ENCODE assay signal across 8 mouse cellular contexts in the genomic region with DNA sequence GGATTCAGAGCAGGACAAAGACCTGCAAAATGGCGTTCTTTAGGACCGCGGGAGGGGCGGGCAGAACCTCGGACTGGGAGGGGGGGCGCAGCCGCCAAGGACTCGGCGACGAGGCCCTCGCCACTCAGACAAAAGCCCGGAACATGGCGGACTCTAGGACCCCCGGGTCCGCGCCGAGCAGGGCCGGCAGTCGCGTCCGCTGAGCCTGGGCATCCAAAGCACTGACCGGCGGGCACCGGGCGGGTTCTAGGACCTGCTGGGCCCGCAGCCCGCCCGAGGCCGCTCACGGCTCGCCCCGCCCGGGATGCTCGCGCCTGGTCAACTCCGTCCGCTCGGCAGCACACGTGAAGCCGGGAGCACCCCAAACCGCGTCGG. TPM values are rescaled to one million over a fixed set of nuclear protein-coding genes. Genes with fewer than 3 reads are reported as not detected.
DNase-seq lines count a peak whose midpoint lies in the region; ATAC-seq lines count a peak whose summit lies in the region.

No protein-coding gene starts in this region.

- H3K4me1 ChIP-seq in intestine, embryonic 14.5 days (replicated peaks; ENCODE audit: control insufficient read depth, insufficient read depth, low read length), result peaks cover 18% of the 10 kb centered on the region

- H3K9me3 ChIP-seq in intestine, embryonic 14.5 days (ENCODE audit: control insufficient read depth, low read length), result no peaks in the 10 kb centered on the region

- peaks cover 38% of the 10 kb centered on the region for H3K36me3 ChIP-seq in intestine, embryonic 14.5 days (ENCODE audit: control insufficient read depth, insufficient read depth, low read length)

- under 1% methylated on average over 40 of the region's 43 CpGs for WGBS in intestine, embryonic 14.5 days

- H3K9ac ChIP-seq in intestine, embryonic 14.5 days (ENCODE audit: low read length), result peak overlapping the region; percentile 98

- H3K27ac ChIP-seq in intestine, embryonic 14.5 days (ENCODE audit: low read depth), result peak overlapping the region; percentile 99

- ATAC-seq in intestine, embryonic 14.5 days (replicated peaks; ENCODE audit: low FRiP score, low TSS enrichment, low read depth), result peak; percentile 93
- ATAC-seq in megakaryocyte-erythroid progenitor cell, adult 5-6 weeks (replicated peaks; ENCODE audit: low FRiP score, low TSS enrichment, poor library complexity, severe bottlenecking), result peak; percentile 56

- peak overlapping the region; percentile 96 for H3K4me3 ChIP-seq in intestine, embryonic 14.5 days (ENCODE audit: low read depth, low read length)

- peak overlapping the region; percentile 79 for H3K4me2 ChIP-seq in intestine, embryonic 14.5 days (ENCODE audit: low read length)

- intact Hi-C loops in left cerebral cortex, postnatal 14 days (cut with DNase I), result no loop called here

- no peaks in the 10 kb centered on the region for H3K27me3 ChIP-seq in intestine, embryonic 14.5 days (replicated peaks; ENCODE audit: control insufficient read depth, insufficient read depth, low read length)

- DNase-seq in adrenal gland, adult 2 months, result peak; percentile 95
- DNase-seq in embryo, embryonic 11 days, result peak; percentile 99
- peak; percentile 94 for DNase-seq in gastrocnemius, postnatal 25 days
- peak; percentile 95 for DNase-seq in intestine, embryonic 14.5 days (ENCODE audit: low spot score)
- peak; percentile 93 to 94 for DNase-seq in left cerebral cortex, postnatal 14 days (ENCODE audit: low spot score in 2 of 2)
- DNase-seq in right cerebral cortex, postnatal 14 days, result peak; percentile 91
- peak; percentile 80 for DNase-seq in urinary bladder, postnatal 25 days (ENCODE audit: low spot score)

RNA-seq across cellular contexts. Expression of gene Zfp646, which starts 0.4 kb away (rescaled TPM):
- 10 to 100 TPM; 28.9 to 33.1 TPM for total RNA-seq in adrenal gland, adult 2 months (2021)
- 14.1 and 15.9 TPM in 2 replicates for polyA plus RNA-seq in adrenal gland, adult 2 months (2012; rRNA removed)
- total RNA-seq in gastrocnemius, postnatal 25 days (2021), result 10 to 100 TPM; 11.3 to 11.8 TPM
- polyA plus RNA-seq in intestine, embryonic 14.5 days (2014; fragmentation: Nextera tagmentation; extraction: Ambion mirVana), result 15.0 and 16.3 TPM in 2 replicates
- 10 to 100 TPM; 25.0 to 25.6 TPM for total RNA-seq in left cerebral cortex, postnatal 14 days (2021)
- 32.4 and 38.3 TPM in 2 replicates for total RNA-seq in megakaryocyte-erythroid progenitor cell, adult 5-6 weeks (2014; fragmentation: Nextera tagmentation)
- 36.9 and 43.3 TPM in 2 replicates for total RNA-seq in megakaryocyte-erythroid progenitor cell, adult 5-6 weeks (2017)

RNA-seq across cellular contexts. Expression of gene Zfp668, which starts 1.0 kb away (rescaled TPM):
- total RNA-seq in adrenal gland, adult 2 months (2021), result 1 to 10 TPM; 7.2 to 9.7 TPM
- polyA plus RNA-seq in adrenal gland, adult 2 months (2012; rRNA removed), result 8.1 and 10.3 TPM in 2 replicates
- total RNA-seq in gastrocnemius, postnatal 25 days (2021), result 1 to 10 TPM; 2.8 to 4.5 TPM
- 15.7 and 17.2 TPM in 2 replicates for polyA plus RNA-seq in intestine, embryonic 14.5 days (2014; fragmentation: Nextera tagmentation; extraction: Ambion mirVana)
- total RNA-seq in left cerebral cortex, postnatal 14 days (2021), result 10 to 100 TPM; 22.0 to 22.6 TPM
- total RNA-seq in megakaryocyte-erythroid progenitor cell, adult 5-6 weeks (2014; fragmentation: Nextera tagmentation), result 9.3 and 12.8 TPM in 2 replicates
- 2.3 and 2.8 TPM in 2 replicates for total RNA-seq in megakaryocyte-erythroid progenitor cell, adult 5-6 weeks (2017)

RNA-seq across cellular contexts. Expression of gene Prss53, which starts 15.2 kb away (rescaled TPM):
- total RNA-seq in adrenal gland, adult 2 months (2021), result 1 to 10 TPM; 1.0 to 1.2 TPM
- 3.0 and 4.5 TPM in 2 replicates for polyA plus RNA-seq in adrenal gland, adult 2 months (2012; rRNA removed)
- total RNA-seq in gastrocnemius, postnatal 25 days (2021), result 1 to 10 TPM; 1.5 to 1.6 TPM
- polyA plus RNA-seq in intestine, embryonic 14.5 days (2014; fragmentation: Nextera tagmentation; extraction: Ambion mirVana), result 0.63 and 0.64 TPM in 2 replicates
- 1 to 10 TPM; 1.3 TPM for total RNA-seq in left cerebral cortex, postnatal 14 days (2021)
- total RNA-seq in megakaryocyte-erythroid progenitor cell, adult 5-6 weeks (2014; fragmentation: Nextera tagmentation), result 0.81 TPM in 1 of 2 replicates, not detected in the other
- not detected in 2 replicates for total RNA-seq in megakaryocyte-erythroid progenitor cell, adult 5-6 weeks (2017)

RNA-seq across cellular contexts. Expression of gene Gm21974, which starts 19.6 kb away (rescaled TPM):
- not detected for total RNA-seq in adrenal gland, adult 2 months (2021)
- not detected in 2 replicates for polyA plus RNA-seq in adrenal gland, adult 2 months (2012; rRNA removed)
- not detected for total RNA-seq in gastrocnemius, postnatal 25 days (2021)
- polyA plus RNA-seq in intestine, embryonic 14.5 days (2014; fragmentation: Nextera tagmentation; extraction: Ambion mirVana), result not detected in 2 replicates
- total RNA-seq in left cerebral cortex, postnatal 14 days (2021), result not detected
- total RNA-seq in megakaryocyte-erythroid progenitor cell, adult 5-6 weeks (2014; fragmentation: Nextera tagmentation), result not detected in 2 replicates
- total RNA-seq in megakaryocyte-erythroid progenitor cell, adult 5-6 weeks (2017), result not detected in 2 replicates

RNA-seq across cellular contexts. Expression of gene Vkorc1, which starts 19.8 kb away (rescaled TPM):
- total RNA-seq in adrenal gland, adult 2 months (2021), result 10 to 100 TPM; 62.7 to 85.5 TPM
- 152 and 201 TPM in 2 replicates for polyA plus RNA-seq in adrenal gland, adult 2 months (2012; rRNA removed)
- total RNA-seq in gastrocnemius, postnatal 25 days (2021), result 10 to 100 TPM; 12.7 to 18.3 TPM
- polyA plus RNA-seq in intestine, embryonic 14.5 days (2014; fragmentation: Nextera tagmentation; extraction: Ambion mirVana), result 157 and 174 TPM in 2 replicates
- 10 to 100 TPM; 21.9 to 25.5 TPM for total RNA-seq in left cerebral cortex, postnatal 14 days (2021)
- total RNA-seq in megakaryocyte-erythroid progenitor cell, adult 5-6 weeks (2014; fragmentation: Nextera tagmentation), result 54.1 and 72.8 TPM in 2 replicates
- total RNA-seq in megakaryocyte-erythroid progenitor cell, adult 5-6 weeks (2017), result 25.4 and 37.0 TPM in 2 replicates

Comparison
In these comparisons a context has a peak if more than half of its experiments do, and no peak if none do; other contexts are left out.
1. Peak in every context shown above with its lines: DNase-seq, ATAC-seq, H3K4me3 ChIP-seq and H3K27ac ChIP-seq.